Mouse (Mus musculus) midbrain, embryonic 10.5 days (tissue): ENCODE data around the gene Olfr1510. TPM values are rescaled to one million over a fixed set of nuclear protein-coding genes. Genes with fewer than 3 reads are reported as not detected.

Source experiments
- polyA plus RNA-seq: library from polyadenylated mRNA; unstranded; fragments of >200 nt; fragmentation: Nextera tagmentation; extraction: Ambion mirVana; gene quantifications from 2 replicates; pipeline ENCODE4 v1.2.1, GENCODE M21; 2016

Gene Olfr1510
- polyA plus RNA-seq, 1 experiment from 2014 or later: not detected

Other genes starting within 250 kb of the Olfr1510 start
- gene Supt16, start 217.0 kb downstream of the Olfr1510 start, polyA plus RNA-seq: 88.3 and 90.6 TPM in 2 replicates
- gene Chd8, start 156.6 kb downstream of the Olfr1510 start, polyA plus RNA-seq: 38.9 and 49.7 TPM in 2 replicates
- 50.1 and 56.1 TPM in 2 replicates for gene Tox4, start 135.2 kb downstream of the Olfr1510 start, polyA plus RNA-seq
- gene Rab2b, start 134.8 kb downstream of the Olfr1510 start, polyA plus RNA-seq: 27.5 and 39.0 TPM in 2 replicates
- 60.5 and 63.8 TPM in 2 replicates for gene Mettl3, start 109.2 kb downstream of the Olfr1510 start, polyA plus RNA-seq
- 82.4 and 90.2 TPM in 2 replicates for gene Sall2, start 85.6 kb downstream of the Olfr1510 start, polyA plus RNA-seq
- gene Olfr1513, start 58.0 kb downstream of the Olfr1510 start, polyA plus RNA-seq: not detected in 2 replicates
- gene Olfr1512, start 35.2 kb downstream of the Olfr1510 start, polyA plus RNA-seq: not detected in 2 replicates
- 0.21 TPM in 1 of 2 replicates, not detected in the other for gene Olfr1511, start 17.0 kb downstream of the Olfr1510 start, polyA plus RNA-seq
- gene Olfr1509, start 28.6 kb upstream of the Olfr1510 start, polyA plus RNA-seq: not detected in 2 replicates
- not detected in 2 replicates for gene Olfr1508, start 53.1 kb upstream of the Olfr1510 start, polyA plus RNA-seq
- not detected in 2 replicates for gene Olfr1507, start 81.4 kb upstream of the Olfr1510 start, polyA plus RNA-seq